Comparison of ENCODE assay signal across 8 mouse cellular contexts in the genomic region with DNA sequence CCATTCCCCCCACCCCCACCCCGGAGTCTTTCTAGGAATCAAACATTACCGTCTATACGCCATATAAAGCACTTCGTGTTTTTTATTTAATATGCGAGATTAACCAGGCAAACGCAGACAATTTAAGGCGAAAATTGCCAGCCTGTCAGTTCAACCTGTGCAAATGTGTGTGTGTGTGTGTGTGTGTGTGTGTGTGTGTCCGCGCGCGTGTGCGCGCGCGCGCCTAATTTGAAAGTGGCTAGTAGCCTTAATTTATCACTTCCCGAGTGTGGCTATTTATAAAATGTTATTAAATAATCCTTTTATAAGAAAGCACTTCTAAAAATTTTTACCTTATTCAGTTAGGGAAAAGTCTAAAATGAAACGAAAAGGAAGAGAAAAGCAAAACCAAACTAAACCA.
DNase-seq lines count a peak whose midpoint lies in the region; ATAC-seq lines count a peak whose summit lies in the region.

No protein-coding gene starts in this region.

- H3K27ac ChIP-seq in kidney, embryonic 15.5 days: no peak overlapping the region
- no peak overlapping the region for H3K27ac ChIP-seq in embryonic facial prominence, embryonic 15.5 days (replicated peaks)
- H3K27ac ChIP-seq in hindbrain, embryonic 16.5 days (ENCODE audit: low read depth, low read length): no peak overlapping the region; the same call in 1 of the 2 replicates
- peak overlapping the region; percentile 19; the same call in 1 of the 2 replicates for H3K27ac ChIP-seq in midbrain, embryonic 15.5 days

- H3K36me3 ChIP-seq in kidney, embryonic 15.5 days: no peaks in the 10 kb centered on the region
- H3K36me3 ChIP-seq in embryonic facial prominence, embryonic 15.5 days: no peaks in the 10 kb centered on the region
- H3K36me3 ChIP-seq in hindbrain, embryonic 16.5 days (ENCODE audit: control insufficient read depth, insufficient read depth, low read length): no peaks in the 10 kb centered on the region
- H3K36me3 ChIP-seq in midbrain, embryonic 15.5 days (replicated peaks): no peaks in the 10 kb centered on the region

- no peak for DNase-seq in kidney, postnatal 10 days
- DNase-seq in left cerebral cortex, adult 11 months (ENCODE audit: low spot score): no peak
- no peak for DNase-seq in yolk sac, embryonic 10.5 days (ENCODE audit: low spot score)
- DNase-seq in thymus, postnatal 36 days: no peak

- peaks cover 17% of the 10 kb centered on the region for H3K4me1 ChIP-seq in kidney, embryonic 15.5 days
- peaks cover 11% of the 10 kb centered on the region for H3K4me1 ChIP-seq in embryonic facial prominence, embryonic 15.5 days
- peaks cover 15% of the 10 kb centered on the region for H3K4me1 ChIP-seq in hindbrain, embryonic 16.5 days (ENCODE audit: control insufficient read depth, insufficient read depth, low read depth, low read length)
- H3K4me1 ChIP-seq in midbrain, embryonic 15.5 days: peaks cover 30% of the 10 kb centered on the region

- H3K9me3 ChIP-seq in kidney, embryonic 15.5 days (replicated peaks): no peaks in the 10 kb centered on the region
- H3K9me3 ChIP-seq in embryonic facial prominence, embryonic 15.5 days (replicated peaks): no peaks in the 10 kb centered on the region
- H3K9me3 ChIP-seq in hindbrain, embryonic 16.5 days (ENCODE audit: control insufficient read depth, low read length): no peaks in the 10 kb centered on the region
- no peaks in the 10 kb centered on the region for H3K9me3 ChIP-seq in midbrain, embryonic 15.5 days

- peak overlapping the region; percentile 40 for H3K4me2 ChIP-seq in kidney, embryonic 15.5 days
- H3K4me2 ChIP-seq in embryonic facial prominence, embryonic 15.5 days (replicated peaks): peak overlapping the region; percentile 35
- peak overlapping the region; percentile 59 for H3K4me2 ChIP-seq in hindbrain, embryonic 16.5 days (ENCODE audit: low read length)
- peak overlapping the region; percentile 66 for H3K4me2 ChIP-seq in midbrain, embryonic 15.5 days

- peaks cover 83% of the 10 kb centered on the region for H3K27me3 ChIP-seq in kidney, embryonic 15.5 days
- H3K27me3 ChIP-seq in embryonic facial prominence, embryonic 15.5 days: peaks cover 58% of the 10 kb centered on the region
- peaks cover 12% of the 10 kb centered on the region for H3K27me3 ChIP-seq in hindbrain, embryonic 16.5 days (replicated peaks; ENCODE audit: control insufficient read depth, insufficient read depth, low read length)
- peaks cover 23% of the 10 kb centered on the region for H3K27me3 ChIP-seq in midbrain, embryonic 15.5 days (replicated peaks)

- 1% methylated on average over 18 of the region's 18 CpGs for WGBS in kidney, embryonic 15.5 days
- WGBS in embryonic facial prominence, embryonic 15.5 days: 3% methylated on average over 18 of the region's 18 CpGs
- WGBS in hindbrain, embryonic 16.5 days: under 1% methylated on average over 18 of the region's 18 CpGs
- 2% methylated on average over 18 of the region's 18 CpGs for WGBS in midbrain, embryonic 15.5 days

- no peak for ATAC-seq in kidney, embryonic 15.5 days (replicated peaks; ENCODE audit: low FRiP score)
- no peak for ATAC-seq in embryonic facial prominence, embryonic 15.5 days (ENCODE audit: insufficient number of reproducible peaks, low FRiP score, low TSS enrichment, low read depth)
- no peak for ATAC-seq in hindbrain, embryonic 16.5 days
- no peak for ATAC-seq in midbrain, embryonic 15.5 days (replicated peaks)

- H3K4me3 ChIP-seq in kidney, embryonic 15.5 days (replicated peaks): peak overlapping the region; percentile 9; the same call in 1 of the 2 replicates
- H3K4me3 ChIP-seq in embryonic facial prominence, embryonic 15.5 days (replicated peaks): peak overlapping the region; percentile 21
- H3K4me3 ChIP-seq in hindbrain, embryonic 16.5 days (ENCODE audit: low read length): peak overlapping the region; percentile 32
- H3K4me3 ChIP-seq in midbrain, embryonic 15.5 days: peak overlapping the region; percentile 31

- H3K9ac ChIP-seq in kidney, embryonic 15.5 days: no peak overlapping the region
- H3K9ac ChIP-seq in embryonic facial prominence, embryonic 15.5 days: no peak overlapping the region
- H3K9ac ChIP-seq in hindbrain, embryonic 16.5 days (ENCODE audit: low read depth, low read length): peak overlapping the region; percentile 48; the same call in 1 of the 2 replicates
- no peak overlapping the region for H3K9ac ChIP-seq in midbrain, embryonic 15.5 days
